Mouse (Mus musculus): ENCODE data around the gene Palm.

The Palm gene

GRCm38 (mm10) chr10:79832026-79832785 lies 38.8 kb downstream of the Palm start:
- no peak for DNase-seq

GRCm38 (mm10) chr10:79832786-79833181 lies 39.4 kb downstream of the Palm start:
- no peak for DNase-seq

GRCm38 (mm10) chr10:79834769-79835398 lies 41.5 kb downstream of the Palm start:
- DNase-seq, result peak; percentile 85

- DNase-seq, result no peak
Observed at GRCm38 (mm10) chr10:79836918-79837317, 43.5 kb downstream of the Palm start.

- DNase-seq, result no peak
Observed at GRCm38 (mm10) chr10:79838151-79838550, 44.8 kb downstream of the Palm start.

- DNase-seq, result no peak
Observed at GRCm38 (mm10) chr10:79840091-79840490, 46.7 kb downstream of the Palm start.

- DNase-seq, result peak; percentile 49
Observed at GRCm38 (mm10) chr10:79840644-79841551, 47.5 kb downstream of the Palm start.

GRCm38 (mm10) chr10:79842322-79842721 lies 49.0 kb downstream of the Palm start:
- DNase-seq, result no peak

- peak; percentile 23 for DNase-seq
Observed at GRCm38 (mm10) chr10:79843476-79843875, 50.1 kb downstream of the Palm start.

- DNase-seq, result no peak
Observed at GRCm38 (mm10) chr10:79846553-79846952, 53.2 kb downstream of the Palm start.

- no peak for DNase-seq
Observed at GRCm38 (mm10) chr10:79849941-79850628, 56.7 kb downstream of the Palm start.

- DNase-seq, result no peak
Observed at GRCm38 (mm10) chr10:79851653-79852052, 58.3 kb downstream of the Palm start.

- DNase-seq, result no peak
Observed at GRCm38 (mm10) chr10:79852107-79852789, 58.9 kb downstream of the Palm start.

GRCm38 (mm10) chr10:79852827-79853226 lies 59.5 kb downstream of the Palm start:
- DNase-seq, result no peak

- DNase-seq, result peak; percentile 95
Observed at GRCm38 (mm10) chr10:79853392-79853791, 60.0 kb downstream of the Palm start.

- DNase-seq, result peak; percentile 100
Observed at GRCm38 (mm10) chr10:79853860-79854795, 60.8 kb downstream of the Palm start, which contains the start of gene Ptbp1. Gene Ptbp1 (plus strand): TSS chr10:79854427.

- DNase-seq, result peak; percentile 69
Observed at GRCm38 (mm10) chr10:79854801-79855541, 61.6 kb downstream of the Palm start.

GRCm38 (mm10) chr10:79855558-79856184 lies 62.3 kb downstream of the Palm start:
- no peak for DNase-seq

GRCm38 (mm10) chr10:79856280-79856679 lies 62.9 kb downstream of the Palm start:
- DNase-seq, result no peak

Data from right cerebral cortex, postnatal 4 days (tissue).